Mouse (Mus musculus): ENCODE measurements at regions not wholly inside any gene's neighbourhood (a gene's known extent, or its start where the extent isn't known, plus 50 kb on each side); places are given as distances from the start of the nearest gene placed in this dataset.

GRCm38 (mm10) chr1:79956121-79956520 lies 95.1 kb upstream of the Serpine2 start:
- TF ChIP-seq CTCF (IDR thresholded peaks at IDR 0.05; ENCODE audit: low read depth, low read length) (no peak), GATA1 (IDR thresholded peaks at IDR 0.05; ENCODE audit: borderline replicate concordance, low read length) (no peak), POLR2AphosphoS5 (IDR thresholded peaks at IDR 0.05; ENCODE audit: insufficient replicate concordance, low read depth, low read length) (no peak), GATA2 (IDR thresholded peaks at IDR 0.05; ENCODE audit: borderline replicate concordance, low read depth, low read length) (no peak)
